Mouse (Mus musculus) layer of hippocampus, postnatal 14 days (tissue): ENCODE measurements at regions not wholly inside any gene's neighbourhood (a gene's known extent, or its start where the extent isn't known, plus 50 kb on each side); places are given as distances from the start of the nearest gene placed in this dataset.
A peak's percentile ranks its signal among the peaks of the same experiment; 100 is the strongest.

Source experiments
- DNase-seq, 2 experiments: peaks; one replicate each; pipeline ENCODE4 v3.0.0; 2021 to 2022; ENCODE audit warnings: low spot score in 2 of 2, mixed read lengths in 1 of 2

DNA sequence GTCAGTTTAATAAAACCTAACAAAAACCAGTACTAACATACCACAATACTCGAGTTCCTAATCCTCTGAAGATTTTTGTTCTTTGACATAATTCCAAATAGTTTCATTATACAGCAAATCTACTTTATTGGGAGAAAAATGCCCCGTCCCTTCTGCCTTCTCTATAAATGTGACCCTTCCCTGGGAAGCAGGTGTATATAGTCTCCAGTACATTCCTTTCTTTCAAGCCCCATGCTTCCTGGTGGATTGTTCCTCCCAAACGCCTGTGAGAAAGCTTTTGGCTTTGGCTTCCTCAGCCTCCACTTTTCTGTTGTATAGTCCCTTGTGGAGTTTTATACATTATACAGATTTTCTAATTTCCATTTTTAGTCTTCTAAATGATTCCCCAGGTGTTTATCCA, 1001.8 kb upstream of the Tenm3 start:
- DNase-seq, result no peak

DNA sequence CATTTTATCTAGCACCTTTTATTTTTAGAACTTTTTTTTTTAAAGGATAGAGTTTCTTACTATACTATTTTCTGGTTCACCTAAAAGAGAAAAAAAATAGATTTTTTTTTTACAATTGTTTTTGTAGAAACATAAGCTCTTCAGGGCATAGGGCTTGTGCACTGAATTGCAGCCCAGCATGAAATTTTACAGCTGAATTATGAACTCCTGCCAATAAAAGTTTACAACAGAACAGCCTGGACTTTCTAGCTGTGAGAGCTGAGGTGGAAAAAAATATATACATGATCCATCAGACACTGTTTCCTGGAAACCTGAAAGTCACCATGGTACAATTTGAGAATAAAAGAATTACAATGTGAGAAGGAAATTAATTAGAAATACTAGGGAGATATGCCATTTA, 988.2 kb upstream of the Tenm3 start:
- DNase-seq, result no peak

DNA sequence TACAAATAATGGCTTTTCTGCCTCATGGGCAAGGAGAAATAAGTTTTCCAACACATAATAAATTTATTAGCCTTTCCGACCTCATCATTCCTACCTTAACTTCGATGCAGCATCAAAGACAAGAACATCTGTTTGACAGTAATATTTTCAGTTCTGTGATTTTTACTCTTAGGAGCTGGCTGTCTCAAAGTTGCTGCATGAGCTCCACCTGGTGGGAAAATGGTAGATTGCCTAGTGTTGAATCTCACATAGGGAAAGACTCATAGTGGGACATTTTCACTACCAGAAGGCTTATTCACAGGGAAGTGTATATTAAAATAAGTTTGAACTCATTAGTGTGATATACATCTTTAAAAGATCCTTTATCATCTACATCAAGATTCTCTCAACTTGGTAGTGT, 985.6 kb upstream of the Tenm3 start:
- peak; percentile 46 to 83 for DNase-seq

DNA sequence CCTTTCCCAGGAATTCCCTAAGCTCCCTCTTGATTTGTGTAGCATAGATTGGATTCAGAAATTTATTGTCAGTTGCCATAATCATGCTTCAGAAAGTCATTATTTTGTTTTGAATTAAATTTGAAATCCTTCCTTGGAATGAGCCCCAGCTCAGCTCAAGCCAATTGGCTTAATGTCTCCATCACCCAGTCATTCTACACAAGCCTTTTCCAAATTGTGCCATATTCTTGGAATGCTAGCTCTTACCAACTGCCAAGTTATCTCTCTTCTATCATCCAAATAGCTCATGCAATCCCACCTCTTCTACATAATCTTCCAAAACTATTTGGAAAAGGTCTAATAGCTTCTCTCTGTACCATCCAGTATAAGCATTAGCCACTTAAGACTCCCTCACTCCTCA, 982.5 kb upstream of the Tenm3 start:
- DNase-seq, result peak in 1 of 2 experiments; percentile 72

DNA sequence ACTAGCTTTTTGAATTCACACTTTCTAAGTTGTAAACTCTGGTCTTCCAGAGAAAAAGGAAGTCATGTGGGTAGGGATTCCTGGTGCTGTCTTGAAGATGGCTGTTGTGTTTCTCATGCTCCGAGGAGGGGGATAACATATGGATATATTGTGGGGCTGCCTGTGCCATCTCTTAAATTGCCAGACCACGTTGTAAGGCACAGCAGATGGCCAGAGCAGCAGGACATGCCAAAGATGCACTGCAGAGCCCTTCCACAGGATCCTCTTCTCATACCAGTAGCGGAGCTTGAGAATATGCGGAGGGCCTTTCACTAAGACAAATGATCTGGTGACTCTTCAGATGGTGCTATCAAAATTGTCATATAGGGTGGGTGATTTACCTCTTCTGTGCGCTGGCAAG, 981.2 kb upstream of the Tenm3 start:
- DNase-seq, result no peak

DNA sequence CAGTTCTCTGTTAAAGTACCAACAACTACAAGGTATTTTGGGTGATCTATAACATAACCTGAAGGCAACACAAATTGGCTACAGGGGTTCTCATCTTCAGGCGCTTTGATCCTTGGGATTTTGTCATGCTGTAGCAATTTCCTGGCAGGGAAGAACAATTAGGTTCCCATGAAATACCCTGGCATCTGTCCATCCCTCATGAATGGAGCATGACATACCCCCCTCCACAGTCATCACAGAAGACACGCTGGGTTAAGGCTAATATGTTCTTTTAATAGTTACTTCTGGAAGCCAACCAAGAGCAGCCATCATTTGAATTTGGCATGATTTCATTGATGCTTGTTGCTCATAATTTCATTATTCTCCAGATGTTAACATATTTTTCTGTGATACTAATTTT, 979.0 kb upstream of the Tenm3 start:
- DNase-seq, result no peak

DNA sequence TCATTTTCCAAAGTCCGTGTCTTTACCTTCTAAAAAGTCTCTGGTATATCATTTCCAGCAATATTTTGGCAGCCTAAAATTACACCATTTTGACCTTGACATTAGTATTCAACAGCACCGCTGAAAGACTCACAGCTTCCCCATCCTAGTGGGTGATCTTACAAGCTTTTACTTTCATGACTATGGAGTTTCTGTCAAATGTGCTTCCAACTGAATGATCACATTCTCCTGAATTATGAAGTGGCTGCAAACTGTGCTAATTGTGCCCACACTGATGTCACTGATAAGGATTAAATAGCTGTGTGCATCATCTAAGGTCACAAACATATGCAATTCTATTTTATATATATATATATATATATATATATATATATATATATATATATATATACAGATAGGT, 955.5 kb upstream of the Tenm3 start:
- no peak for DNase-seq

DNA sequence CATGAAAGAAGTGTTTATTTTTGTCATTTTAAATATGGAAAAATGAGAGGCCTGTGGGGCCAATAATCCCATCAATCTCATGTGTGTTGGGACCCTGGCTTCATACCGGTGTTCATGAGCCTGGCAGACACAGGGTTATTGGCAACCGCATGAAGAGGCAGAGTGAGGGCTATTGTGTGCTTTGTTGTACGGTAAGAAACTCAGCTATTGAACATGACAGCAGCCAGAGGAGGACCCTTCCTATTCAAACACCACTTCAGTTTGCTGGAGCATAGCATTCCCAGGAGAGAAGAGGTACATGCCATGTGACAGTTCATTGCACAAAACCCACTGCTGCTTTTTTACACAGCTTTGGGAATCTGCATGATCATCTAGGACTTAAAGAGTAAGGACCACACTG, 953.0 kb upstream of the Tenm3 start:
- no peak for DNase-seq

DNA sequence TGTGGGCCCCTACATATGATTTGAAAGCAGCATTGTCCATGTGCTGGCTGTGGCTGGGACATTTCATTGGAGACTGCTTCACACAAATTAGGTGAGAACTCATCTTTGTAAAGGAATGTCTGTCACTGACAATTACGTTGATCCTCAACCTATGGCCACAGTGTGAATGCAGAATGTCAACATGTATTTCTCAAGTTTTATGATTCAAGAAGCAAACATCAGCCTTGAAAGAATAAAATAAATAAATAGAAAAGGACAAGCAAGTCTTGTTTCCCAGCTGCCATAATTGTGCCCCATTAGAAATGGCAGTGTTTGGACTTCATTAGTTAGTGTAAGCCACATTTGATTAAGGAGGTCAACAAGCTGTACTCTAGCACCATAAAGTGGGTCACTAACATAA, 950.7 kb upstream of the Tenm3 start:
- DNase-seq, result no peak

DNA sequence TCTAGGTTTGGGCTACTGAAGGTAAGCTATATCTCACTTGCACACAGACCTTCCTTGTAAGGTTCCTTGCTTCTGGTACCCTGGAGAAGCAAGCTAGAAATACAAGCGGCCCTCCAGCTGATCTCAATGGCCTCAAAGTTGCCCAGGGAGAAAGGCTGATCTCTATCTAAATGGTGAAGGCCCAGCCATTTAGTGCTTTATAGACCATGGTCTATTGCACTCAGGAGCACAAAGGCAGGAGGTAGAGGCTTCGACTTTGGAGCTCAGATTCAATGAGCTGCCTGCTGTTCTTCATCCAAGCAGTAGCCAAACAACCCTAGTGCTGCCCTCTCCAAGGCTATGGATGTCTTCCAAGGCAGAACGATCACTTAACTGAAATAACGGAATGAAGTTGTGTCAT, 926.1 kb upstream of the Tenm3 start:
- DNase-seq, result no peak

DNA sequence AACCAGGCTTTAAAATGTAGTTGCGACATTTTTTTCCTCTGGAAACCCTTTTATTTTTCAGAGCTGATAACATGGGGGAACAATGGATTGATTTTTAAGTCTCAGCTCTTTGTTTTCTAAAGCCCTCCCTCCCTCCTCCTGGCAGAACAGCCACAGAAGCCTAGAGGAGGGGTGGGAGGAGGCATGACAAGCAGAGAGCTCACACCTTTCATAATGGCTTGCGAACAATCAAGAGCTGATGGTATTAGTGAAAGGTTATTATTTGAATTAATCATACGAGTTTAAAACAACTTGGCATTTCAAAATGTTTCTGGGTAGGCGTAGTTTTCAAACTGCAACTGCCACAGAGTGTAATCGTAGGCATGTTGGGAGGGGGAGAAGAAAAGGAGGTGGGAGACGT, 894.3 kb upstream of the Tenm3 start:
- DNase-seq, result peak in 1 of 2 experiments; percentile 18

DNA sequence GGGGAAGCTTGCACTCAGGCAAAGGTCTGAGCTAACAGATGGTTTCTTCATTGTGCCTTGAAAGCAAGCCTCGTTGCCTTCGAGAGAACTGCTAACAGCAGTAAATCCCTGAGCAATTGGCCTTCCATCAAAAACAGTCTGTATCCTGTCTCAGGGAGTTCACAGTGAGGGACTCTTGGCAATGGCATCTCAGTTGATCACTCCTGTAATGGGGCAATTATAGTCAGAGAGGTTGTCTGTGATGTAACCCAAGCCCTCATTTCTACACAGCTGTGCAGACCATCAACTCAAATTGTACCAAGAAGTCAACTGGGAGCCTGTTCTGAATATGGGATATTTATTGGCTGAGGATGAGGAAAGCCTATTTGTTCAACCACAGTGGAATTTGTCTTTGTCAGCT, 885.4 kb upstream of the Tenm3 start:
- no peak for DNase-seq

DNA sequence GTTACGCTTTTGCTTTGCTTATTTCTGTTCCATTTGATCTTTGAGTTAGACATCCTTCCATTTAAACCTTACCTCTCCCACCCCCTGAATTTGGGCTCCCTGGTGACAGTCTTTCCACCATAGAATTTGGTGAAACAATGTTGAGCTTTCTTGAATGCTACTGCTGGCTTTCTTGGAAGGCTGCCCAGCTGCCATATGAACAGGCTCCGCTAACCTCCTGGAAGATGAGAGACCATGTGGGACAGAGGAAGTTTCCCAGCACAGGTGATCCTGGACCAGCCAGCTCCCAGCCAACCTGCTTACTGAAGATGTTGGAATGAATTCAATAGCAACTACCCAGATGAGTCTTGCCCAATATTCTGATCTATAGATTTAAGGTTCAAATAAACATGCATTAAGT, 868.6 kb upstream of the Tenm3 start:
- no peak for DNase-seq

DNA sequence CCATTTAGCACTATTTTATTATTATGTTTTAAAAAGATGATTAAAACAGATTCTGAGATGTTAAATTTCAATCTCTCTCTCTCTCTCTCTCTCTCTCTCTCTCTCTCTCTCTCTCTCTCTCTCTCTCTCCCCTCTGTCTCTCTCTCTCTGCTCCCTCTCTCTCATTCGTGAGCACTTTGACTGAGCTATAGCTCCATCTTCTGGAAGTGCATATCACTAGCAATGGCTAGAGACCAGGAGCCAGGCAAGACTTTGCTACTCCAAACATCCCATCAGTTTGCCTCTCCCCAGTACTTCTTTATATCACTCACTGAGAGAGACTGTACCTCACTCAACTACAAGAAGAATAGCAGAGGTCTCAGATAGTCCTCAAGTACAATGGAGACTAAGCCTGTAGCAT, 865.0 kb upstream of the Tenm3 start:
- DNase-seq, result peak in 1 of 2 experiments; percentile 33

DNA sequence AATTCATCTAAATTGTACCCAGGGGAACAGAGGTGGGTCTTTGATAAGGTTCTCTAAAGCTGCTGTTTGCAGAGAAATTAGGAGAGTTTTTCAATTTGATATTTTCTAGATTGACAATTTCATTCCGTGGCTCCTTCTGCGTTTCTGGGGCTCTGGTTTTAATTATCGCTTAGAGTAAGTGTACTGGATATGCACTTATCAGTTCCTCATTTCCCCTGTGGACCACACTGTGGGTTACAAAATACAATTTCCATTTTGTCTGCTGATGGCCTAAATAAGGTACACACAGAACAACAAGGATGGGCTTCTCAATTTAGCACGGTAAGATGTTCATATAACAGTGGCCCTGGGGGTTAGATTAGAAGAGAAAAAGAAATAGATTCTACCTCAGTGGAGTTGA, 855.3 kb upstream of the Tenm3 start:
- no peak for DNase-seq

DNA sequence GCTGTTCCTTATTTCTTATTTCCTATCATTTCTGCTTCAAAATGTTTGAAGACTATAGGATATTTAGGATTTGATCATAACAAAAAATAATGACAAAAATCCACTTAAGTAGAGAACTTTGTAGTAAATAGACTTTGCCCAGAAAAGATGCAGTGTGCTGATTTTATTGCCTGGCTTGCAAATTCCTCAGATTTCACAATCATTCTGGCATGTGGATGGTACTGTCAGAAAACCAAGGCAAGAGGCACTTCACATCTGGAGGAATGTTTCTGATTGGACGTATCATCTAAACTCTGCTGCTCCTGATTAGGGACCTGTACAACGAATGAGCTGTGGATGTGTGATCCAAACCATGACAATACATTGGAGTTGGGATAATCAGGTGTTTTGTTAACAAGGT, 853.0 kb upstream of the Tenm3 start:
- no peak for DNase-seq
